Mouse (Mus musculus): ENCODE results near the gene Tmem38a. TPM values are rescaled to one million over a fixed set of nuclear protein-coding genes. Genes with fewer than 3 reads are reported as not detected.

Gene Tmem38a
- total and polyA plus RNA-seq, 3 experiments: 3.8 to 6.2 (median 4.2) TPM

GRCm38 (mm10) chr8:72555770-72556169, 16.1 kb upstream of the Tmem38a start:
- Histone ChIP-seq H3K9ac (ENCODE audit: insufficient read depth, low read depth) (no peak overlapping the region), H3K27ac (ENCODE audit: insufficient read depth, low read depth) (no peak overlapping the region), H3K9me3 (replicated peaks; ENCODE audit: low read length) (no peaks in the 10 kb centered on the region), H3K4me1 (ENCODE audit: control insufficient read depth in 1 of 2, insufficient read depth in 2 of 2) (peaks cover 5 to 16% of the 10 kb centered on the region in 2 experiments), H3K27me3 (replicated peaks) (no peaks in the 10 kb centered on the region), H3K4me2 (ENCODE audit: insufficient read depth, low read depth, poor library complexity, severe bottlenecking) (no peak overlapping the region), H3K36me3 (replicated peaks in 1 of 2; ENCODE audit: control insufficient read depth in 1 of 2, insufficient read depth in 1 of 2, low read length in 1 of 2) (peaks cover 9 to 42% of the 10 kb centered on the region in 2 experiments), H3K79me2 (replicated peaks; ENCODE audit: control insufficient read depth, extremely low read depth, insufficient read depth, poor library complexity, severe bottlenecking) (no peaks in the 10 kb centered on the region), H3K4me3 (replicated peaks in 1 of 3; ENCODE audit: low read depth in 2 of 3, low read length in 2 of 3, poor library complexity in 1 of 3) (no peak overlapping the region)
- in situ Hi-C loops (cut with MboI; ENCODE audit: low pct_ligation_motif_present, low pct_unique_long_range_greater_than_20kb, low sequenced_read_pairs): no loop called here
- no peak for DNase-seq (ENCODE audit: extremely low read depth)
- dilution Hi-C loops (cut with MboI; ENCODE audit: extremely low pct_ligation_motif_present, extremely low pct_unique_long_range_greater_than_20kb, low sequenced_read_pairs): no loop called here
- TF ChIP-seq BHLHE40 (IDR thresholded peaks at IDR 0.05; ENCODE audit: low read depth, low read length): no peak
- TF ChIP-seq PAX5 (IDR thresholded peaks at IDR 0.05; ENCODE audit: low read length): no peak
- TF ChIP-seq TBP (conservative IDR thresholded peaks at IDR 0.05; ENCODE audit: low read depth, low read length): no peak
- no peak for TF ChIP-seq UBTF (IDR thresholded peaks at IDR 0.05; ENCODE audit: low read depth, low read length)

- no peaks in the 10 kb centered on the region for H3K9me3 ChIP-seq (replicated peaks; ENCODE audit: low read length)
- DNase-seq (ENCODE audit: extremely low read depth): no peak
- no peaks in the 10 kb centered on the region for H3K27me3 ChIP-seq (replicated peaks)
- no peaks in the 10 kb centered on the region for H3K79me2 ChIP-seq (replicated peaks; ENCODE audit: control insufficient read depth, extremely low read depth, insufficient read depth, poor library complexity, severe bottlenecking)
- no peak overlapping the region for H3K4me2 ChIP-seq (ENCODE audit: insufficient read depth, low read depth, poor library complexity, severe bottlenecking)
- H3K4me3 ChIP-seq (replicated peaks in 1 of 3; ENCODE audit: low read depth in 2 of 3, low read length in 2 of 3, poor library complexity in 1 of 3): no peak overlapping the region
- in situ Hi-C loops (cut with MboI; ENCODE audit: low pct_ligation_motif_present, low pct_unique_long_range_greater_than_20kb, low sequenced_read_pairs): no loop called here
- dilution Hi-C loops (cut with MboI; ENCODE audit: extremely low pct_ligation_motif_present, extremely low pct_unique_long_range_greater_than_20kb, low sequenced_read_pairs): no loop called here
- TF ChIP-seq RAD21 (IDR thresholded peaks at IDR 0.05; ENCODE audit: low read depth, low read length) (no peak), JUND (conservative IDR thresholded peaks at IDR 0.05; ENCODE audit: low read depth, low read length) (no peak), MYC (IDR thresholded peaks at IDR 0.05; ENCODE audit: low read depth, low read length) (no peak), EP300 (IDR thresholded peaks at IDR 0.05; ENCODE audit: low read length) (no peak), SMC3 (IDR thresholded peaks at IDR 0.05; ENCODE audit: low read depth, low read length) (no peak), ELF1 (IDR thresholded peaks at IDR 0.05; ENCODE audit: low read depth, low read length) (no peak), ETS1 (conservative IDR thresholded peaks at IDR 0.05; ENCODE audit: low read depth, low read length) (no peak), ZC3H11A (IDR thresholded peaks at IDR 0.05; ENCODE audit: low read depth, low read length) (no peak), BHLHE40 (IDR thresholded peaks at IDR 0.05; ENCODE audit: low read depth, low read length) (no peak), GABPA (IDR thresholded peaks at IDR 0.05; ENCODE audit: insufficient replicate concordance, low read depth, low read length) (no peak), MAZ (IDR thresholded peaks at IDR 0.05; ENCODE audit: low read depth, low read length) (no peak), KAT2A (IDR thresholded peaks at IDR 0.05; ENCODE audit: insufficient replicate concordance, low read length) (no peak), TBP (conservative IDR thresholded peaks at IDR 0.05; ENCODE audit: low read depth, low read length) (no peak), ZMIZ1 (IDR thresholded peaks at IDR 0.05; ENCODE audit: low read depth, low read length) (no peak), CTCF (conservative IDR thresholded peaks at IDR 0.05 in 1 of 2, IDR thresholded peaks at IDR 0.05 in 1 of 2; ENCODE audit: low read depth in 2 of 2, low read length in 2 of 2) (no peak)
- no peak overlapping the region for H3K27ac ChIP-seq (ENCODE audit: insufficient read depth, low read depth)
- H3K9ac ChIP-seq (ENCODE audit: insufficient read depth, low read depth): no peak overlapping the region
- peaks cover 25 to 67% of the 10 kb centered on the region in 2 experiments for H3K36me3 ChIP-seq (replicated peaks in 1 of 2; ENCODE audit: control insufficient read depth in 1 of 2, insufficient read depth in 1 of 2, low read length in 1 of 2)
- no peaks in the 10 kb centered on the region for H3K4me1 ChIP-seq (ENCODE audit: control insufficient read depth in 1 of 2, insufficient read depth in 2 of 2)
These were observed 10.7 kb upstream of the Tmem38a start for GRCm38 (mm10) chr8:72561111-72561689.
